In the genomic region with DNA sequence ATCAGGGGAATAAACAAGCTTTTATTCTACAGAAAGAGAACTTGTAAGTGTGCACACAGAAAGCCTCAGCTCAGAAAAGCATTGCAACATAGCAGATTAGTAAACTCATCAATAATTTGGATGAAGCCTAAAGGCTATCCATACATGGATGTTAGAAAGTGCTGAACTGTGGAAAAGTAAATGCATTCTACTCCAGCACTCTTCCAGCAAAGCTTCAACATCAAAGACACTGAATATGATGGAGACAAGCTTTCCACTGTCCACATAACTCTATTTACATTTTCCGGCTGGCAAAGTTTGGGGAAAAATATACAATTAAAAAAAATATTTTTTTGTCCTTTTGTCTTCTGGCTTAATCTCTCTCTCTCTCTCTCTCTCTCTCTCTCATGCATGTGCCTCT, we compare ENCODE assay signal across 28 mouse cellular contexts.
"Had no signal": no experiment of that assay in that cellular context is flagged by ENCODE, and none has a peak within 500 bp of the region (broad histone marks: within the 10 kb centered on the region; RNA-seq: fewer than 3 reads in every experiment).

No protein-coding gene starts in this region.

- H3K4me1 ChIP-seq: limb, embryonic 10.5 days; limb, embryonic 12.5 days; limb, embryonic 13.5 days; limb, embryonic 15.5 days; liver, embryonic 12.5 days; liver, embryonic 13.5 days; liver, embryonic 15.5 days; megakaryocyte, embryonic 14.5 days; midbrain, embryonic 12.5 days; midbrain, embryonic 13.5 days; midbrain, embryonic 15.5 days; neural tube, embryonic 12.5 days; neural tube, embryonic 13.5 days had no signal

- H3K27ac ChIP-seq: left cerebral cortex, adult 2 months; limb, embryonic 10.5 days; limb, embryonic 12.5 days; limb, embryonic 13.5 days; limb, embryonic 15.5 days; liver, embryonic 12.5 days; liver, embryonic 13.5 days; liver, embryonic 14.5 days; liver, embryonic 15.5 days; macrophage; midbrain, embryonic 12.5 days; midbrain, embryonic 13.5 days; midbrain, embryonic 15.5 days; neural tube, embryonic 12.5 days; neural tube, embryonic 13.5 days had no signal

- H3K9me3 ChIP-seq: limb, embryonic 10.5 days; limb, embryonic 12.5 days; limb, embryonic 13.5 days; limb, embryonic 15.5 days; liver, embryonic 12.5 days; liver, embryonic 13.5 days; liver, embryonic 15.5 days; megakaryocyte, embryonic 14.5 days; midbrain, embryonic 12.5 days; midbrain, embryonic 13.5 days; midbrain, embryonic 15.5 days; neural tube, embryonic 12.5 days; neural tube, embryonic 13.5 days had no signal

- H3K36me3 ChIP-seq: limb, embryonic 10.5 days; limb, embryonic 12.5 days; limb, embryonic 13.5 days; limb, embryonic 15.5 days; liver, embryonic 12.5 days; liver, embryonic 13.5 days; liver, embryonic 15.5 days; midbrain, embryonic 12.5 days; midbrain, embryonic 13.5 days; midbrain, embryonic 15.5 days; neural tube, embryonic 12.5 days; neural tube, embryonic 13.5 days had no signal

- H3K4me3 ChIP-seq: left cerebral cortex, adult 2 months; limb, embryonic 10.5 days; limb, embryonic 12.5 days; limb, embryonic 13.5 days; limb, embryonic 15.5 days; liver, embryonic 12.5 days; liver, embryonic 13.5 days; liver, embryonic 15.5 days; megakaryocyte, embryonic 14.5 days; midbrain, embryonic 12.5 days; midbrain, embryonic 13.5 days; midbrain, embryonic 15.5 days; myocyte; neural tube, embryonic 12.5 days; neural tube, embryonic 13.5 days had no signal

- H3K27me3 ChIP-seq: limb, embryonic 12.5 days; limb, embryonic 13.5 days; limb, embryonic 15.5 days; liver, embryonic 12.5 days; liver, embryonic 13.5 days; liver, embryonic 15.5 days; megakaryocyte, embryonic 14.5 days; midbrain, embryonic 12.5 days; midbrain, embryonic 13.5 days; midbrain, embryonic 15.5 days; neural tube, embryonic 12.5 days; neural tube, embryonic 13.5 days had no signal

- DNase-seq: layer of hippocampus, postnatal 36 days; left cerebral cortex, postnatal 4 days; liver; liver, embryonic 13.5 days; liver, postnatal 0 days; lung, adult 18-20 months; lung, adult 2 months; lung, postnatal 14 days; lung, postnatal 4 days had no signal

- H3K9ac ChIP-seq: limb, embryonic 12.5 days; limb, embryonic 13.5 days; limb, embryonic 15.5 days; liver, embryonic 12.5 days; liver, embryonic 13.5 days; liver, embryonic 14.5 days; liver, embryonic 15.5 days; liver, postnatal 0 days; midbrain, embryonic 12.5 days; midbrain, embryonic 13.5 days; midbrain, embryonic 15.5 days; neural tube, embryonic 12.5 days; neural tube, embryonic 13.5 days had no signal

- ATAC-seq: liver, embryonic 12.5 days; liver, postnatal 0 days; midbrain, embryonic 13.5 days; midbrain, embryonic 15.5 days; midbrain, embryonic 16.5 days had no signal

- H3K4me2 ChIP-seq: limb, embryonic 12.5 days; limb, embryonic 13.5 days; limb, embryonic 15.5 days; liver, embryonic 11.5 days; liver, embryonic 12.5 days; liver, embryonic 13.5 days; liver, embryonic 15.5 days; midbrain, embryonic 11.5 days; midbrain, embryonic 12.5 days; midbrain, embryonic 13.5 days; midbrain, embryonic 15.5 days; neural tube, embryonic 12.5 days; neural tube, embryonic 13.5 days had no signal
